Mouse (Mus musculus): ENCODE measurements around the gene Sash1. TPM values are rescaled to one million over a fixed set of nuclear protein-coding genes. Genes with fewer than 3 reads are reported as not detected.
A peak's percentile ranks its signal among the peaks of the same experiment; 100 is the strongest.

Sash1 gene
- polyA plus RNA-seq, 1 experiment, result 96.7 TPM

- TF ChIP-seq CTCF (IDR thresholded peaks at IDR 0.05; ENCODE audit: low read depth, low read length) (no peak), POLR2A (IDR thresholded peaks at IDR 0.05; ENCODE audit: borderline replicate concordance, low read depth, low read length) (no peak)
- Histone ChIP-seq H3K4me1 (ENCODE audit: control insufficient read depth, insufficient read depth, low read length) (peaks cover 4% of the 10 kb centered on the region), H3K4me3 (ENCODE audit: insufficient read depth, low read length) (no peak overlapping the region), H3K27ac (ENCODE audit: insufficient read depth, low read depth, low read length) (no peak overlapping the region)
Observed at GRCm38 (mm10) chr10:8805402-8805801, 80.5 kb downstream of the Sash1 start.

- TF ChIP-seq CTCF (IDR thresholded peaks at IDR 0.05; ENCODE audit: low read depth, low read length) (no peak), POLR2A (IDR thresholded peaks at IDR 0.05; ENCODE audit: borderline replicate concordance, low read depth, low read length) (no peak)
- Histone ChIP-seq H3K4me3 (ENCODE audit: insufficient read depth, low read length) (no peak overlapping the region), H3K4me1 (ENCODE audit: control insufficient read depth, insufficient read depth, low read length) (peaks cover 4% of the 10 kb centered on the region), H3K27ac (ENCODE audit: insufficient read depth, low read depth, low read length) (no peak overlapping the region)
Observed at GRCm38 (mm10) chr10:8804292-8804691, 81.6 kb downstream of the Sash1 start.

- H3K4me1 ChIP-seq (ENCODE audit: control insufficient read depth, insufficient read depth, low read length), result peaks cover 4% of the 10 kb centered on the region
- TF ChIP-seq CTCF (IDR thresholded peaks at IDR 0.05; ENCODE audit: low read depth, low read length), result no peak
- TF ChIP-seq POLR2A (IDR thresholded peaks at IDR 0.05; ENCODE audit: borderline replicate concordance, low read depth, low read length), result no peak
- H3K27ac ChIP-seq (ENCODE audit: insufficient read depth, low read depth, low read length), result no peak overlapping the region
Observed at GRCm38 (mm10) chr10:8801719-8802347, 84.0 kb downstream of the Sash1 start.

GRCm38 (mm10) chr10:8801139-8801613 lies 84.7 kb downstream of the Sash1 start:
- Histone ChIP-seq H3K27ac (ENCODE audit: insufficient read depth, low read depth, low read length) (no peak overlapping the region), H3K4me3 (ENCODE audit: insufficient read depth, low read length) (no peak overlapping the region), H3K4me1 (ENCODE audit: control insufficient read depth, insufficient read depth, low read length) (peaks cover 4% of the 10 kb centered on the region)
- TF ChIP-seq CTCF (IDR thresholded peaks at IDR 0.05; ENCODE audit: low read depth, low read length) (no peak), POLR2A (IDR thresholded peaks at IDR 0.05; ENCODE audit: borderline replicate concordance, low read depth, low read length) (no peak)

More at GRCm38 (mm10) chr10:8801719-8802347, 84.0 kb downstream of the Sash1 start:
- H3K4me3 ChIP-seq (ENCODE audit: insufficient read depth, low read length), result no peak overlapping the region

GRCm38 (mm10) chr10:8797826-8798225 lies 88.0 kb downstream of the Sash1 start:
- Histone ChIP-seq H3K4me1 (ENCODE audit: control insufficient read depth, insufficient read depth, low read length) (no peaks in the 10 kb centered on the region), H3K4me3 (ENCODE audit: insufficient read depth, low read length) (no peak overlapping the region), H3K27ac (ENCODE audit: insufficient read depth, low read depth, low read length) (no peak overlapping the region)
- no peak for TF ChIP-seq POLR2A (IDR thresholded peaks at IDR 0.05; ENCODE audit: borderline replicate concordance, low read depth, low read length)
- TF ChIP-seq CTCF (IDR thresholded peaks at IDR 0.05; ENCODE audit: low read depth, low read length), result no peak

GRCm38 (mm10) chr10:8795336-8795735 lies 90.5 kb downstream of the Sash1 start:
- TF ChIP-seq CTCF (IDR thresholded peaks at IDR 0.05; ENCODE audit: low read depth, low read length), result peak; percentile 87
- no peak for TF ChIP-seq POLR2A (IDR thresholded peaks at IDR 0.05; ENCODE audit: borderline replicate concordance, low read depth, low read length)
- H3K4me3 ChIP-seq (ENCODE audit: insufficient read depth, low read length), result no peak overlapping the region
- no peak overlapping the region for H3K27ac ChIP-seq (ENCODE audit: insufficient read depth, low read depth, low read length)
- H3K4me1 ChIP-seq (ENCODE audit: control insufficient read depth, insufficient read depth, low read length), result no peaks in the 10 kb centered on the region

- Histone ChIP-seq H3K4me3 (ENCODE audit: insufficient read depth, low read length) (no peak overlapping the region), H3K4me1 (ENCODE audit: control insufficient read depth, insufficient read depth, low read length) (no peaks in the 10 kb centered on the region), H3K27ac (ENCODE audit: insufficient read depth, low read depth, low read length) (no peak overlapping the region)
- TF ChIP-seq POLR2A (IDR thresholded peaks at IDR 0.05; ENCODE audit: borderline replicate concordance, low read depth, low read length) (no peak), CTCF (IDR thresholded peaks at IDR 0.05; ENCODE audit: low read depth, low read length) (no peak)
Observed at GRCm38 (mm10) chr10:8792412-8792811, 93.5 kb downstream of the Sash1 start.

GRCm38 (mm10) chr10:8789096-8789495 lies 96.8 kb downstream of the Sash1 start:
- H3K27ac ChIP-seq (ENCODE audit: insufficient read depth, low read depth, low read length), result no peak overlapping the region
- H3K4me1 ChIP-seq (ENCODE audit: control insufficient read depth, insufficient read depth, low read length), result no peaks in the 10 kb centered on the region
- H3K4me3 ChIP-seq (ENCODE audit: insufficient read depth, low read length), result no peak overlapping the region
- TF ChIP-seq CTCF (IDR thresholded peaks at IDR 0.05; ENCODE audit: low read depth, low read length) (no peak), POLR2A (IDR thresholded peaks at IDR 0.05; ENCODE audit: borderline replicate concordance, low read depth, low read length) (no peak)

GRCm38 (mm10) chr10:8787221-8787620 lies 98.6 kb downstream of the Sash1 start:
- Histone ChIP-seq H3K4me3 (ENCODE audit: insufficient read depth, low read length) (no peak overlapping the region), H3K4me1 (ENCODE audit: control insufficient read depth, insufficient read depth, low read length) (no peaks in the 10 kb centered on the region), H3K27ac (ENCODE audit: insufficient read depth, low read depth, low read length) (no peak overlapping the region)
- no peak for TF ChIP-seq POLR2A (IDR thresholded peaks at IDR 0.05; ENCODE audit: borderline replicate concordance, low read depth, low read length)
- no peak for TF ChIP-seq CTCF (IDR thresholded peaks at IDR 0.05; ENCODE audit: low read depth, low read length)

- H3K4me1 ChIP-seq (ENCODE audit: control insufficient read depth, insufficient read depth, low read length), result no peaks in the 10 kb centered on the region
- TF ChIP-seq POLR2A (IDR thresholded peaks at IDR 0.05; ENCODE audit: borderline replicate concordance, low read depth, low read length) (no peak), CTCF (IDR thresholded peaks at IDR 0.05; ENCODE audit: low read depth, low read length) (no peak)
- H3K4me3 ChIP-seq (ENCODE audit: insufficient read depth, low read length), result no peak overlapping the region
- no peak overlapping the region for H3K27ac ChIP-seq (ENCODE audit: insufficient read depth, low read depth, low read length)
Observed at GRCm38 (mm10) chr10:8785451-8786145, 100.3 kb downstream of the Sash1 start.

Data from bone marrow macrophage, adult 2 months (primary cell).